Mouse (Mus musculus) E14TG2a.4 (cell line): ENCODE data around the gene Hcfc1.

Source experiments
- CTCF ChIP-seq: conservative IDR thresholded peaks from 2 replicates; pipeline ENCODE4 v1.5.1; 2014; ENCODE audit warnings: low read length
- POU5F1 ChIP-seq: IDR thresholded peaks from 2 replicates; pipeline ENCODE4 v1.6.1; 2014; ENCODE audit warnings: low read length, borderline replicate concordance

- TF ChIP-seq CTCF (no peak), POU5F1 (no peak)
Observed at GRCm38 (mm10) chrX:73952603-73953002, 13.6 kb downstream of the Hcfc1 start.
